ENCODE assay signal across 30 mouse cellular contexts in the genomic region with DNA sequence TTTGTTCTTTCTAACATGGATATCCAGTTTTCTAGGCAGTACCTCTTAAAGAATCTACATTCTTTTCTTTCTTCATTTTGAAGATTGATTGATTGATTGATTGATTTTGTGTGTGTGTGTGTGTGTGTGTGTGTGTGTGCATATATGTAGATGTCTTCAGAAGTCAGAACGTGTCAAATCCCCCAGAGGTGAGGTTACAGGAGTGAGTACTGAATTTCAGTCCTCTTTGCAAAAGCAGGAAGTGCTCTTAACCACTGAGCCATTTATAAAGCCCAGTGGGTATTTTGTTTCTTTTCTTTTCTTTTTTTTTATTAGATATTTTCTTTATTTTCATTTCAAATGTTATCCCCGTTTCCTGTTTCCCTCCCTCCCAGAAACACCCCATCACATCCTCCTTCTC.
"Had no signal": no experiment of that assay in that cellular context is flagged by ENCODE, and none has a peak within 500 bp of the region (broad histone marks: within the 10 kb centered on the region; RNA-seq: fewer than 3 reads in every experiment).

No protein-coding gene starts in this region.

- H3K27me3 ChIP-seq: limb, embryonic 12.5 days; limb, embryonic 13.5 days; limb, embryonic 15.5 days; liver, embryonic 12.5 days; liver, embryonic 13.5 days; liver, embryonic 15.5 days; lung, embryonic 15.5 days; megakaryocyte, embryonic 14.5 days; midbrain, embryonic 12.5 days; midbrain, embryonic 13.5 days; midbrain, embryonic 15.5 days had no signal

- H3K4me3 ChIP-seq: left cerebral cortex, adult 2 months; limb, embryonic 10.5 days; limb, embryonic 12.5 days; limb, embryonic 13.5 days; limb, embryonic 15.5 days; liver, embryonic 12.5 days; liver, embryonic 13.5 days; liver, embryonic 15.5 days; lung, embryonic 15.5 days; megakaryocyte, embryonic 14.5 days; midbrain, embryonic 10.5 days; midbrain, embryonic 12.5 days; midbrain, embryonic 13.5 days; midbrain, embryonic 15.5 days; myocyte had no signal

- H3K4me2 ChIP-seq: limb, embryonic 12.5 days; limb, embryonic 13.5 days; limb, embryonic 15.5 days; liver, embryonic 11.5 days; liver, embryonic 12.5 days; liver, embryonic 13.5 days; liver, embryonic 15.5 days; lung, embryonic 14.5 days; lung, embryonic 15.5 days; midbrain, embryonic 11.5 days; midbrain, embryonic 12.5 days; midbrain, embryonic 13.5 days; midbrain, embryonic 15.5 days had no signal

- H3K9ac ChIP-seq: limb, embryonic 12.5 days; limb, embryonic 13.5 days; limb, embryonic 15.5 days; liver, embryonic 12.5 days; liver, embryonic 13.5 days; liver, embryonic 14.5 days; liver, embryonic 15.5 days; liver, postnatal 0 days; lung, embryonic 14.5 days; lung, embryonic 15.5 days; midbrain, embryonic 12.5 days; midbrain, embryonic 13.5 days; midbrain, embryonic 15.5 days had no signal

- H3K36me3 ChIP-seq: limb, embryonic 10.5 days; limb, embryonic 12.5 days; limb, embryonic 13.5 days; limb, embryonic 15.5 days; liver, embryonic 12.5 days; liver, embryonic 13.5 days; liver, embryonic 15.5 days; lung, embryonic 15.5 days; midbrain, embryonic 10.5 days; midbrain, embryonic 12.5 days; midbrain, embryonic 13.5 days; midbrain, embryonic 15.5 days had no signal

- H3K27ac ChIP-seq: left cerebral cortex, adult 2 months; limb, embryonic 10.5 days; limb, embryonic 12.5 days; limb, embryonic 13.5 days; limb, embryonic 15.5 days; liver, embryonic 12.5 days; liver, embryonic 13.5 days; liver, embryonic 14.5 days; liver, embryonic 15.5 days; lung, embryonic 15.5 days; macrophage; midbrain, embryonic 10.5 days; midbrain, embryonic 12.5 days; midbrain, embryonic 13.5 days; midbrain, embryonic 15.5 days had no signal

- DNase-seq: left cerebral cortex, postnatal 4 days; liver; liver, embryonic 13.5 days; liver, postnatal 0 days; lung, adult 18-20 months; lung, adult 2 months; lung, embryonic 14.5 days; lung, postnatal 10 days; lung, postnatal 14 days; lung, postnatal 36 days; lung, postnatal 4 days; midbrain, embryonic 14.5 days had no signal

- H3K4me1 ChIP-seq: limb, embryonic 10.5 days; limb, embryonic 12.5 days; limb, embryonic 13.5 days; limb, embryonic 15.5 days; liver, embryonic 12.5 days; liver, embryonic 13.5 days; liver, embryonic 15.5 days; lung, embryonic 15.5 days; midbrain, embryonic 10.5 days; midbrain, embryonic 12.5 days; midbrain, embryonic 13.5 days; midbrain, embryonic 15.5 days had no signal

- H3K9me3 ChIP-seq: limb, embryonic 10.5 days; limb, embryonic 12.5 days; limb, embryonic 13.5 days; limb, embryonic 15.5 days; liver, embryonic 12.5 days; liver, embryonic 13.5 days; liver, embryonic 15.5 days; lung, embryonic 15.5 days; midbrain, embryonic 10.5 days; midbrain, embryonic 12.5 days; midbrain, embryonic 13.5 days; midbrain, embryonic 15.5 days had no signal
